Mouse (Mus musculus) stomach, embryonic 14.5 days (tissue): ENCODE measurements around the gene Rad17. TPM values are rescaled to one million over a fixed set of nuclear protein-coding genes. Genes with fewer than 3 reads are reported as not detected.

Experiments
- ATAC-seq: fragments of 200-750 bp; cut with Nextera tagmentation; 2 replicates; pipeline ENCODE4 v1.8.0; 2017; ENCODE audit warnings: low read depth, moderate TSS enrichment; ENCODE audit not compliant: insufficient number of reproducible peaks, insufficient read depth, low FRiP score
- H3K27ac ChIP-seq: fragments of 300-500 bp; sonication (generic); 2 replicates; pipeline ENCODE4 v1.5.1; 2014; ENCODE audit warnings: mild to moderate bottlenecking, low read length, moderate library complexity, mixed read lengths
- H3K27me3 ChIP-seq: fragments of 300-500 bp; sonication (generic); 2 replicates; pipeline ENCODE4 v1.6.1; 2014; ENCODE audit warnings: low read length, control low read depth, mixed read lengths; ENCODE audit not compliant: control insufficient read depth, insufficient read depth
- H3K36me3 ChIP-seq: fragments of 300-500 bp; sonication (generic); 2 replicates; pipeline ENCODE4 v1.6.1; 2014; ENCODE audit warnings: mild to moderate bottlenecking, control low read depth, low read length, moderate library complexity, mixed read lengths; ENCODE audit not compliant: control insufficient read depth, insufficient read depth
- H3K4me1 ChIP-seq: fragments of 300-500 bp; sonication (generic); 2 replicates; pipeline ENCODE4 v1.6.1; 2014; ENCODE audit warnings: low read length, control low read depth, mixed read lengths; ENCODE audit not compliant: control insufficient read depth, insufficient read depth
- H3K4me2 ChIP-seq: fragments of 300-500 bp; sonication (generic); replicated peaks from 2 replicates; pipeline ENCODE4 v1.6.1; 2014; ENCODE audit warnings: low read depth, low read length, control low read depth
- H3K4me3 ChIP-seq: fragments of 300-500 bp; sonication (generic); 2 replicates; pipeline ENCODE4 v1.5.1; 2014; ENCODE audit warnings: low read depth, low read length, control low read depth
- H3K9ac ChIP-seq: fragments of 300-500 bp; sonication (generic); replicated peaks from 2 replicates; pipeline ENCODE4 v1.6.1; 2014; ENCODE audit warnings: low read depth, mild to moderate bottlenecking, control low read depth, low read length, moderate library complexity, mixed read lengths
- H3K9me3 ChIP-seq: fragments of 300-500 bp; sonication (generic); 2 replicates; pipeline ENCODE4 v1.6.1; 2016; ENCODE audit warnings: low read depth, low read length, control low read depth; ENCODE audit not compliant: control insufficient read depth
- WGBS: fragments of 180-500 bp; shearing (Covaris S2); extraction: QIAGEN DNeasy Blood & Tissue Kit; methylation state at CpG from one replicate; pipeline ENCODE4 v1.1.7; 2014; 5-methylcytosine and 5-hydroxymethylcytosine counted together
- polyA plus RNA-seq: library from polyadenylated mRNA; unstranded; fragments of >200 nt; fragmentation: Nextera tagmentation; extraction: Ambion mirVana; gene quantifications from 2 replicates; pipeline ENCODE4 v1.2.1, GENCODE M21; 2014

The Rad17 gene
- polyA plus RNA-seq, 1 experiment from 2014 or later, result 22.2 TPM

DNA sequence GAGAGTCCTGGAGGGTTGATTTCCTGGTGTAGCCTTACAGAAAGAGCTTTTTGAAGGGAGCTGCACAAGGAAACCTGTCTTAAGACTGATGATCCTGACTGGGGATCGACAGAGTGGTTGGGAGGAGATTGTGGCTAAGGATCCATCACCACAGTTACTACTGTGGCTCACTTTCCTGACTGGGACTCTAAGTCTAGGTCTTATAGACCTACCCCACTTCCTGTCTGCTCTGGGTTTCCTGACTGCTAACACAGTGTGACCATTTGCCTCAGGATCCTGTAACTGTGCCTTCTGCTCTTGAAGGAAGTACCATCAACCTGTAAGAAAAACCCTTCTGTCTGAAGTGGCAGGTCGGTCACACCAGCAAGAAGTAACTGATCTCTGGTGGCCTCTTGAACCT is 80.1 kb downstream of the Rad17 start:
- H3K9me3 ChIP-seq, result no peaks in the 10 kb centered on the region
- no peaks in the 10 kb centered on the region for H3K27me3 ChIP-seq
- no peaks in the 10 kb centered on the region for H3K4me1 ChIP-seq
- H3K36me3 ChIP-seq, result no peaks in the 10 kb centered on the region
- H3K9ac ChIP-seq, result no peak overlapping the region
- ATAC-seq, result no peak
- H3K4me2 ChIP-seq, result no peak overlapping the region
- no peak overlapping the region for H3K4me3 ChIP-seq
- H3K27ac ChIP-seq, result no peak overlapping the region
- 71% methylated on average over 2 of the region's 2 CpGs for WGBS

DNA sequence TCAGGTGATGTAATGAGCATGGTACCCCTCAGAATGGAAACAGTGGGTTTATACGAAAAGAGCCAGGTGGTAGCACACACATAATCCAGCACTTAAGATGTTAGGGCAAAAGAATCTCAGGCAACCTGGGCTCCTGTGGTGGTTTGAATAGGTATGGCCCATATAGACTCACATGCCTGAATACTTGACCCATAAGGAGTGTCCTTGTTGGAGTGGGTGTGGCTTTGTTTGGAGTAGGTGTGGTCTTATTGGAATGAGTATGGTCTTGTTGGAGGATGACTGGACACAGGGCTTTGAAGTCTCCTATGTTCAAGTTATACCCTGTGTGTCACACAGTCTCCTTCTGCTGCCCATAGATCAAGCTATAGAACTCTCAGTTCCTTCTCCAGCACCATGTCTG is 82.5 kb downstream of the Rad17 start:
- Histone ChIP-seq H3K27me3 (no peaks in the 10 kb centered on the region), H3K4me2 (no peak overlapping the region), H3K9me3 (no peaks in the 10 kb centered on the region), H3K4me1 (no peaks in the 10 kb centered on the region), H3K4me3 (no peak overlapping the region), H3K36me3 (no peaks in the 10 kb centered on the region), H3K27ac (no peak overlapping the region), H3K9ac (no peak overlapping the region)
- ATAC-seq, result no peak
- 92% methylated on average over 1 of the region's 1 CpGs for WGBS

Other genes with a start within 250 kb of the Rad17 start
- 0.07 and 0.14 TPM in 2 replicates for gene Naip1, start 198.2 kb downstream of the Rad17 start, polyA plus RNA-seq
- gene Gtf2h2, start 158.5 kb downstream of the Rad17 start, polyA plus RNA-seq, result 72.8 and 75.7 TPM in 2 replicates
- 54.5 and 57.9 TPM in 2 replicates for gene Ocln, start 98.3 kb downstream of the Rad17 start, polyA plus RNA-seq
- 16.8 and 20.8 TPM in 2 replicates for gene Marveld2, start 34.1 kb downstream of the Rad17 start, polyA plus RNA-seq
- 263 and 284 TPM in 2 replicates for gene Ak6, start 72 bp downstream of the Rad17 start, polyA plus RNA-seq
- gene Taf9, start 528 bp upstream of the Rad17 start, polyA plus RNA-seq, result 10.7 and 11.6 TPM in 2 replicates
- gene Ccdc125, start 18.7 kb upstream of the Rad17 start, polyA plus RNA-seq, result 7.6 and 11.0 TPM in 2 replicates
- 88.4 and 89.0 TPM in 2 replicates for gene Cdk7, start 79.9 kb upstream of the Rad17 start, polyA plus RNA-seq
- gene Mrps36, start 93.6 kb upstream of the Rad17 start, polyA plus RNA-seq, result 171 and 175 TPM in 2 replicates
- gene Cenph, start 124.8 kb upstream of the Rad17 start, polyA plus RNA-seq, result 36.5 and 38.9 TPM in 2 replicates
- 221 and 246 TPM in 2 replicates for gene Ccnb1, start 135.5 kb upstream of the Rad17 start, polyA plus RNA-seq
- gene Slc30a5, start 182.4 kb upstream of the Rad17 start, polyA plus RNA-seq, result 58.4 and 62.4 TPM in 2 replicates